Comparison of ENCODE assay signal across 9 mouse cellular contexts in the genomic region with DNA sequence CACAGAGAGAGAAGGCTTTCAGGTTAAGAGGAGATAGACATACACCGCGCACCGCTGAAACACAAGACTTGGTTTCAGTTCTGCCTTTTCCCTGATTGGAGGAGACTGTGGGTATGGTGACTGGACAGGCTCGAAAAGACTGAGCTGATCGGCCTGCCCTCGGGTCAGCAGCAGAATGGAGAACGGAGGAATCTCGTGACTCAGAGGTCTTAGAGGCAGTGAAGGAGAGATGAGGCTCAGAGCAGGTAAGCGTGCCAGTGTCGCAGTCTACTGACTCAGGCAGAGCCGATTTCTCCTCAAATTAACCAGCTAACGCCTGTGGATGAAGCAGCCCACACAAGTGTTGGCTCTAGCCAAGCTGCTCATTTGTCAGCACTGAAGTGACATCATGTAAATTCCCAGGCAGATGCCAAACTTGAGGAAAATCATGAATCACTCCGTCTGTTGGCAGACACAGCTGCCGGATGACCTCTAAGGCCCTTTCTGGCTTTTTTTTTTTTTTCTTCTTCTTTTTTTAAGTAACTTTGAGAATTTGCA. TPM values are rescaled to one million over a fixed set of nuclear protein-coding genes. Genes with fewer than 3 reads are reported as not detected.
DNase-seq lines count a peak whose midpoint lies in the region; ATAC-seq and TF ChIP-seq lines count a peak whose summit lies in the region.
"Had no signal": no experiment of that assay in that cellular context is flagged by ENCODE, and none has a peak within 500 bp of the region (broad histone marks: within the 10 kb centered on the region; RNA-seq: fewer than 3 reads in every experiment).

No protein-coding gene starts in this region.

- H3K36me3 ChIP-seq in lung, embryonic 14.5 days (ENCODE audit: insufficient read depth): no peaks in the 10 kb centered on the region
- H3K36me3 ChIP-seq in midbrain, embryonic 16.5 days (ENCODE audit: control insufficient read depth, insufficient read depth, low read length): no peaks in the 10 kb centered on the region
- H3K36me3 ChIP-seq in thymus, adult 2 months (ENCODE audit: control insufficient read depth, insufficient read depth, low read length): no peaks in the 10 kb centered on the region

- no peak for TF ChIP-seq CTCF in lung, embryonic 14.5 days (IDR thresholded peaks at IDR 0.05; ENCODE audit: low read depth)
- TF ChIP-seq CTCF in brain, embryonic 14.5 days (IDR thresholded peaks at IDR 0.05; ENCODE audit: borderline replicate concordance, extremely low read depth, insufficient read depth, insufficient read length): no peak
- no peak for TF ChIP-seq CTCF in thymus, adult 2 months (IDR thresholded peaks at IDR 0.05; ENCODE audit: borderline replicate concordance, control insufficient read depth, extremely low read depth, insufficient read depth, low read length, poor library complexity)

- no peak overlapping the region for H3K27ac ChIP-seq in lung, embryonic 14.5 days (ENCODE audit: low read depth)
- H3K27ac ChIP-seq in midbrain, embryonic 16.5 days (ENCODE audit: low read length): no peak overlapping the region
- H3K27ac ChIP-seq in thymus, adult 2 months (ENCODE audit: control insufficient read depth, insufficient read depth, low read length): no peak overlapping the region

- no peak for TF ChIP-seq POLR2A in brain, embryonic 14.5 days (IDR thresholded peaks at IDR 0.05; ENCODE audit: borderline replicate concordance, extremely low read depth, insufficient read depth, insufficient read length, poor library complexity, severe bottlenecking)
- TF ChIP-seq POLR2A in thymus, adult 2 months (IDR thresholded peaks at IDR 0.05; ENCODE audit: control insufficient read depth, extremely low read depth, insufficient read depth, low read length, poor library complexity): no peak

- H3K4me1 ChIP-seq in lung, embryonic 14.5 days (ENCODE audit: insufficient read depth): 0 out of 2 replicates have a peak, but pooled peaks cover 5% of the 10 kb centered on the region
- no peaks in the 10 kb centered on the region for H3K4me1 ChIP-seq in midbrain, embryonic 16.5 days (ENCODE audit: control insufficient read depth, insufficient read depth, low read length)
- H3K4me1 ChIP-seq in thymus, adult 2 months (replicated peaks; ENCODE audit: control insufficient read depth, insufficient read depth, low read length): no peaks in the 10 kb centered on the region

- H3K4me2 ChIP-seq in lung, embryonic 14.5 days: no peak overlapping the region
- H3K4me2 ChIP-seq in midbrain, embryonic 16.5 days (ENCODE audit: low read length): no peak overlapping the region

- peak; percentile 65 for DNase-seq in lung, embryonic 14.5 days
- DNase-seq in lung, postnatal 25 days (ENCODE audit: low spot score): no peak
- DNase-seq in brain, embryonic 14.5 days (ENCODE audit: low read depth): peak; percentile 29
- DNase-seq in gastrocnemius, postnatal 36 days: peak; percentile 4 to 26
- DNase-seq in layer of hippocampus, postnatal 14 days (ENCODE audit: low spot score in 2 of 2): peak; percentile 23 to 37
- no peak for DNase-seq in B cell, adult 2 months
- DNase-seq in thymus, adult 2 months: no peak

- no peak overlapping the region for H3K4me3 ChIP-seq in lung, embryonic 14.5 days (ENCODE audit: low read depth, low read length)
- H3K4me3 ChIP-seq in midbrain, embryonic 16.5 days (ENCODE audit: low read depth, low read length): no peak overlapping the region
- no peak overlapping the region for H3K4me3 ChIP-seq in thymus, adult 2 months (ENCODE audit: control insufficient read depth, insufficient read depth, low read length)

- H3K27me3 ChIP-seq in lung, embryonic 14.5 days (ENCODE audit: insufficient read depth, low read length): no peaks in the 10 kb centered on the region
- no peaks in the 10 kb centered on the region for H3K27me3 ChIP-seq in midbrain, embryonic 16.5 days (ENCODE audit: control insufficient read depth, insufficient read depth, low read depth, low read length)
- no peaks in the 10 kb centered on the region for H3K27me3 ChIP-seq in thymus, adult 2 months (ENCODE audit: control insufficient read depth, insufficient read depth, low read length)

- intact Hi-C loops in gastrocnemius, postnatal 36 days (cut with DNase I): loop anchor here (5.0 kb wide), 1 partner anchor 62 kb away; no protein-coding TSS in a partner anchor

- WGBS in lung, embryonic 14.5 days: 47% methylated on average over 14 of the region's 14 CpGs
- 87% methylated on average over 14 of the region's 14 CpGs for WGBS in midbrain, embryonic 16.5 days
- 90% methylated on average over 14 of the region's 14 CpGs for WGBS in thymus, adult 2 months

- no peaks in the 10 kb centered on the region for H3K9me3 ChIP-seq in lung, embryonic 14.5 days (ENCODE audit: low read depth, low read length)
- no peaks in the 10 kb centered on the region for H3K9me3 ChIP-seq in midbrain, embryonic 16.5 days (replicated peaks; ENCODE audit: control insufficient read depth, low read length, poor library complexity, severe bottlenecking)

- no peak overlapping the region for H3K9ac ChIP-seq in lung, embryonic 14.5 days
- no peak overlapping the region for H3K9ac ChIP-seq in midbrain, embryonic 16.5 days (ENCODE audit: low read depth, low read length)

- ATAC-seq in lung, embryonic 14.5 days (ENCODE audit: insufficient read depth): peak; percentile 62
- ATAC-seq in midbrain, embryonic 16.5 days: no peak

RNA-seq across cellular contexts. Expression of a gene that starts 55.9 kb away (rescaled TPM):
- polyA plus RNA-seq in lung, embryonic 14.5 days (2014; fragmentation: Nextera tagmentation; extraction: Ambion mirVana): 0.12 and 0.24 TPM in 2 replicates
- polyA plus RNA-seq in brain, embryonic 14.5 days (2012; rRNA removed): 2.0 and 4.0 TPM in 2 replicates
- under 1 TPM in 1 of 2 experiments, not detected in 1; 0.15 TPM for total RNA-seq in gastrocnemius, postnatal 36 days (2021)
- total RNA-seq in layer of hippocampus, postnatal 14 days (2021): 100 to 1,000 TPM; 119 to 130 TPM
- polyA plus RNA-seq in midbrain, embryonic 16.5 days (2015; fragmentation: Nextera tagmentation; extraction: Ambion mirVana): 14.4 and 14.6 TPM in 2 replicates
- 0.05 and 0.14 TPM in 2 replicates for polyA plus RNA-seq in thymus, adult 2 months (2012; rRNA removed)
- polyA plus RNA-seq: small intestine, adult 2 months had no signal

Comparison
In these comparisons a context has a peak if more than half of its experiments do, and no peak if none do; other contexts are left out.
1. DNase-seq: peak in lung, embryonic 14.5 days (single experiment), brain, embryonic 14.5 days (single experiment), gastrocnemius, postnatal 36 days (2 of 2) and layer of hippocampus, postnatal 14 days (2 of 2); none in lung, postnatal 25 days (single experiment), B cell, adult 2 months (0 of 2) and thymus, adult 2 months (single experiment).